ENCODE assay signal across 21 mouse cellular contexts in the genomic region with DNA sequence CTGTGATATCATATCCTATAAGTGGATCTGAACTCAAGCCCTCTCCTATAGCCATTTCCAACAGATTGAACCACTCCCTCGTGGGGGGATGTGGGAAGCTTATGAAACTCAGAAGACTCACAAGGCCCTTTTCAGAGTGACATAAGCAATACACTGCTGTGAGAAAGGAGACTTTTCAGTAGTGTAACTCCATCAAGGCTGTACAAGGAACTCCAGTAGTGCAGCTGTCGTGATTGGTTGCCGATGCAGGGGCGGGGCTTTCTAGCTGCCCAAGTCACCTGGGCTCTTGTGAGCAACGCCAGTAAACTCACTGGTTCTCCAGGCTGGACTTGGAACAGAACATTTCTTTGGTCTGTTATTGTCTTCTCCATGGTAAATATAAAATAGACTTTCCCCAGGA. TPM values are rescaled to one million over a fixed set of nuclear protein-coding genes. Genes with fewer than 3 reads are reported as not detected.
DNase-seq lines count a peak whose midpoint lies in the region; ATAC-seq and TF ChIP-seq lines count a peak whose summit lies in the region.
"Had no signal": no experiment of that assay in that cellular context is flagged by ENCODE, and none has a peak within 500 bp of the region (broad histone marks: within the 10 kb centered on the region; RNA-seq: fewer than 3 reads in every experiment).

No protein-coding gene starts in this region.

- H3K27ac ChIP-seq in forebrain, embryonic 16.5 days (ENCODE audit: low read length): no peak overlapping the region
- H3K27ac ChIP-seq in forebrain, embryonic 15.5 days (replicated peaks): no peak overlapping the region
- no peak overlapping the region for H3K27ac ChIP-seq in liver, embryonic 11.5 days (ENCODE audit: low read depth, low read length)
- H3K27ac ChIP-seq in liver, postnatal 0 days (ENCODE audit: low read depth): no peak overlapping the region
- H3K27ac ChIP-seq: heart, adult 2 months; limb, embryonic 15.5 days; midbrain, embryonic 12.5 days had no signal

- 91% methylated on average over 5 of the region's 5 CpGs for WGBS in forebrain, embryonic 16.5 days
- 86% methylated on average over 5 of the region's 5 CpGs for WGBS in forebrain, embryonic 15.5 days
- WGBS in liver, embryonic 11.5 days: 78% methylated on average over 5 of the region's 5 CpGs
- WGBS in liver, postnatal 0 days (ENCODE audit: insufficient replicate concordance): 63% methylated on average over 5 of the region's 5 CpGs

- ATAC-seq in forebrain, embryonic 16.5 days: 0 out of 2 replicates have a peak, but pooled peaks have one; percentile 10
- no peak for ATAC-seq in forebrain, embryonic 15.5 days (replicated peaks)
- ATAC-seq in liver, embryonic 11.5 days (replicated peaks; ENCODE audit: low FRiP score): no peak
- no peak for ATAC-seq in liver, postnatal 0 days
- ATAC-seq in granulocyte monocyte progenitor cell, adult 5-6 weeks (replicated peaks; ENCODE audit: poor library complexity, severe bottlenecking): peak; percentile 53; the same call in 1 of the 2 replicates
- ATAC-seq: hindbrain, embryonic 16.5 days; intestine, postnatal 0 days had no signal

- no peaks in the 10 kb centered on the region for H3K9me3 ChIP-seq in forebrain, embryonic 16.5 days (ENCODE audit: control insufficient read depth, low read length)
- no peaks in the 10 kb centered on the region for H3K9me3 ChIP-seq in forebrain, embryonic 15.5 days
- no peaks in the 10 kb centered on the region for H3K9me3 ChIP-seq in liver, embryonic 11.5 days (ENCODE audit: control insufficient read depth, low read length)
- no peaks in the 10 kb centered on the region for H3K9me3 ChIP-seq in liver, postnatal 0 days (ENCODE audit: low read length)
- H3K9me3 ChIP-seq: limb, embryonic 15.5 days; midbrain, embryonic 12.5 days had no signal

- TF ChIP-seq CTCF in liver, postnatal 0 days (IDR thresholded peaks at IDR 0.05; ENCODE audit: low read depth): no peak

- DNase-seq in liver, embryonic 11.5 days (ENCODE audit: low spot score): peak; percentile 12
- no peak for DNase-seq in liver, postnatal 0 days
- no peak for DNase-seq in neural tube, embryonic 10.5 days (ENCODE audit: extremely low spot score, low spot score)
- no peak for DNase-seq in embryo, embryonic 9.5 days (ENCODE audit: extremely low spot score)
- DNase-seq: adrenal gland, postnatal 25 days; B cell, adult 2 months; cerebellum, adult 8-10 months; embryo, embryonic 11 days; heart, adult 2 months; kidney, postnatal 14 days; layer of hippocampus, adult 9-11 months; lung, adult 18-20 months; thymus, postnatal 25 days had no signal

- no peaks in the 10 kb centered on the region for H3K27me3 ChIP-seq in forebrain, embryonic 16.5 days (replicated peaks; ENCODE audit: control insufficient read depth, insufficient read depth, low read length)
- no peaks in the 10 kb centered on the region for H3K27me3 ChIP-seq in forebrain, embryonic 15.5 days
- H3K27me3 ChIP-seq in liver, embryonic 11.5 days (replicated peaks; ENCODE audit: control insufficient read depth, insufficient read depth, low read length): no peaks in the 10 kb centered on the region
- no peaks in the 10 kb centered on the region for H3K27me3 ChIP-seq in liver, postnatal 0 days (ENCODE audit: insufficient read depth, low read length)
- H3K27me3 ChIP-seq: limb, embryonic 15.5 days; midbrain, embryonic 12.5 days had no signal

- TF ChIP-seq EP300 in liver, postnatal 0 days (IDR thresholded peaks at IDR 0.05; ENCODE audit: low read depth): no peak

- no peak overlapping the region for H3K4me2 ChIP-seq in forebrain, embryonic 16.5 days (ENCODE audit: low read length)
- no peak overlapping the region for H3K4me2 ChIP-seq in forebrain, embryonic 15.5 days (replicated peaks)
- H3K4me2 ChIP-seq in liver, embryonic 11.5 days: no peak overlapping the region
- H3K4me2 ChIP-seq in liver, postnatal 0 days (ENCODE audit: low read depth, low read length): no peak overlapping the region
- H3K4me2 ChIP-seq: limb, embryonic 15.5 days; midbrain, embryonic 12.5 days had no signal

- H3K9ac ChIP-seq in forebrain, embryonic 16.5 days (replicated peaks; ENCODE audit: low read depth, low read length): no peak overlapping the region
- H3K9ac ChIP-seq in forebrain, embryonic 15.5 days (replicated peaks): no peak overlapping the region
- H3K9ac ChIP-seq in liver, embryonic 11.5 days (ENCODE audit: low read depth, low read length): no peak overlapping the region
- H3K9ac ChIP-seq in liver, postnatal 0 days (replicated peaks): no peak overlapping the region
- H3K9ac ChIP-seq: limb, embryonic 15.5 days; midbrain, embryonic 12.5 days had no signal

- H3K4me3 ChIP-seq in forebrain, embryonic 16.5 days (replicated peaks; ENCODE audit: low read length): no peak overlapping the region
- no peak overlapping the region for H3K4me3 ChIP-seq in forebrain, embryonic 15.5 days
- no peak overlapping the region for H3K4me3 ChIP-seq in liver, embryonic 11.5 days (ENCODE audit: low read depth, low read length)
- no peak overlapping the region for H3K4me3 ChIP-seq in liver, postnatal 0 days (ENCODE audit: low read depth, low read length)
- H3K4me3 ChIP-seq: heart, adult 2 months; limb, embryonic 15.5 days; midbrain, embryonic 12.5 days had no signal

- no peaks in the 10 kb centered on the region for H3K4me1 ChIP-seq in forebrain, embryonic 16.5 days (replicated peaks; ENCODE audit: control insufficient read depth, insufficient read depth, low read length)
- peaks cover 14% of the 10 kb centered on the region for H3K4me1 ChIP-seq in forebrain, embryonic 15.5 days
- H3K4me1 ChIP-seq in liver, embryonic 11.5 days (replicated peaks; ENCODE audit: control insufficient read depth, insufficient read depth, low read length): no peaks in the 10 kb centered on the region
- H3K4me1 ChIP-seq in liver, postnatal 0 days (ENCODE audit: insufficient read depth): no peaks in the 10 kb centered on the region

- H3K36me3 ChIP-seq in forebrain, embryonic 16.5 days (ENCODE audit: control insufficient read depth, insufficient read depth): no peaks in the 10 kb centered on the region
- H3K36me3 ChIP-seq in forebrain, embryonic 15.5 days: no peaks in the 10 kb centered on the region
- H3K36me3 ChIP-seq in liver, embryonic 11.5 days (ENCODE audit: control insufficient read depth, insufficient read depth, low read length): no peaks in the 10 kb centered on the region
- no peaks in the 10 kb centered on the region for H3K36me3 ChIP-seq in liver, postnatal 0 days (replicated peaks; ENCODE audit: insufficient read depth, low read length)
- H3K36me3 ChIP-seq: limb, embryonic 15.5 days; midbrain, embryonic 12.5 days had no signal

RNA-seq across cellular contexts. Expression of a gene that starts 46.5 kb away (rescaled TPM):
- 4.3 and 6.5 TPM in 2 replicates for polyA plus RNA-seq in forebrain, embryonic 16.5 days (2015; fragmentation: Nextera tagmentation; extraction: Ambion mirVana)
- polyA plus RNA-seq in forebrain, embryonic 15.5 days (2015; fragmentation: Nextera tagmentation; extraction: Ambion mirVana): 3.1 and 4.2 TPM in 2 replicates
- polyA plus RNA-seq in liver, embryonic 11.5 days (2014; fragmentation: Nextera tagmentation; extraction: Ambion mirVana): 0.12 and 0.22 TPM in 2 replicates
- 0.34 TPM in 2 replicates for polyA plus RNA-seq in liver, postnatal 0 days (2015; fragmentation: Nextera tagmentation; extraction: Ambion mirVana)
- not detected in 2 replicates for total RNA-seq in granulocyte monocyte progenitor cell, adult 5-6 weeks (2014; fragmentation: Nextera tagmentation)
- not detected in 2 replicates for total RNA-seq in granulocyte monocyte progenitor cell, adult 5-6 weeks (2017)
- total RNA-seq: neutrophil, adult 5-6 weeks had no signal

Comparison
In these comparisons a context has a peak if more than half of its experiments do, and no peak if none do; other contexts are left out.
1. ATAC-seq: peak in forebrain, embryonic 16.5 days (single experiment) and granulocyte monocyte progenitor cell, adult 5-6 weeks (single experiment); none in forebrain, embryonic 15.5 days (single experiment), liver, embryonic 11.5 days (single experiment) and liver, postnatal 0 days (single experiment).